Mouse (Mus musculus): ENCODE measurements around the gene Chchd3.

- TF ChIP-seq GATA1 (IDR thresholded peaks at IDR 0.05; ENCODE audit: low read depth, low read length) (no peak), UBTF (IDR thresholded peaks at IDR 0.05; ENCODE audit: borderline replicate concordance, insufficient read depth, low read depth, low read length) (no peak), TBP (IDR thresholded peaks at IDR 0.05; ENCODE audit: low read depth, low read length) (no peak), MAX (IDR thresholded peaks at IDR 0.05; ENCODE audit: low read length) (no peak), JUND (IDR thresholded peaks at IDR 0.05; ENCODE audit: low read depth, low read length) (no peak)
Observed at GRCm38 (mm10) chr6:32943651-32944050, 116.4 kb downstream of the Chchd3 start.
